Mouse (Mus musculus) limb, embryonic 10.5 days (tissue): ENCODE measurements around the gene Ndufb8. TPM values are rescaled to one million over a fixed set of nuclear protein-coding genes. Genes with fewer than 3 reads are reported as not detected.

Experiments
- DNase-seq: peaks from one replicate; pipeline ENCODE4 v3.0.0-alpha.2; 2017; ENCODE audit warnings: low spot score
- H3K27ac ChIP-seq: fragments of 300-500 bp; sonication (generic); 2 replicates; pipeline ENCODE4 v1.5.1; 2016; ENCODE audit warnings: mild to moderate bottlenecking
- H3K27me3 ChIP-seq: fragments of 300-500 bp; sonication (generic); 2 replicates; pipeline ENCODE4 v1.6.1; 2016; ENCODE audit warnings: low read depth, mild to moderate bottlenecking; ENCODE audit not compliant: poor library complexity, severe bottlenecking
- H3K36me3 ChIP-seq: fragments of 300-500 bp; sonication (generic); 2 replicates; pipeline ENCODE4 v1.6.1; 2016; ENCODE audit warnings: mild to moderate bottlenecking, moderate library complexity
- H3K4me1 ChIP-seq: fragments of 300-500 bp; sonication (generic); 2 replicates; pipeline ENCODE4 v1.6.1; 2016
- H3K4me3 ChIP-seq: fragments of 300-500 bp; sonication (generic); 2 replicates; pipeline ENCODE4 v1.5.1; 2016; ENCODE audit warnings: mild to moderate bottlenecking, moderate library complexity
- H3K9me3 ChIP-seq: fragments of 300-500 bp; sonication (generic); replicated peaks from 2 replicates; pipeline ENCODE4 v1.6.1; 2016; ENCODE audit warnings: mild to moderate bottlenecking
- WGBS: fragments of 180-500 bp; shearing (Covaris S2); methylation state at CpG from one replicate; pipeline ENCODE4 v1.1.7; 2016; 5-methylcytosine and 5-hydroxymethylcytosine counted together
- polyA plus RNA-seq: library from polyadenylated mRNA; unstranded; fragments of >200 nt; fragmentation: Nextera tagmentation; extraction: Ambion mirVana; gene quantifications from 2 replicates; pipeline ENCODE4 v1.2.1, GENCODE M21; 2016

The Ndufb8 gene
- polyA plus RNA-seq, 1 experiment from 2014 or later: 664 TPM

GRCm38 (mm10) chr19:44500240-44500639 lies 55.0 kb downstream of the Ndufb8 start:
- no peak overlapping the region for H3K27ac ChIP-seq
- peaks cover 10% of the 10 kb centered on the region; the same call in 1 of the 2 replicates for H3K4me1 ChIP-seq
- H3K27me3 ChIP-seq: peaks cover 24% of the 10 kb centered on the region
- H3K9me3 ChIP-seq: no peaks in the 10 kb centered on the region
- no peak for DNase-seq
- WGBS: 60% methylated on average over 5 of the region's 5 CpGs
- no peak overlapping the region for H3K4me3 ChIP-seq
- H3K36me3 ChIP-seq: no peaks in the 10 kb centered on the region

DNA sequence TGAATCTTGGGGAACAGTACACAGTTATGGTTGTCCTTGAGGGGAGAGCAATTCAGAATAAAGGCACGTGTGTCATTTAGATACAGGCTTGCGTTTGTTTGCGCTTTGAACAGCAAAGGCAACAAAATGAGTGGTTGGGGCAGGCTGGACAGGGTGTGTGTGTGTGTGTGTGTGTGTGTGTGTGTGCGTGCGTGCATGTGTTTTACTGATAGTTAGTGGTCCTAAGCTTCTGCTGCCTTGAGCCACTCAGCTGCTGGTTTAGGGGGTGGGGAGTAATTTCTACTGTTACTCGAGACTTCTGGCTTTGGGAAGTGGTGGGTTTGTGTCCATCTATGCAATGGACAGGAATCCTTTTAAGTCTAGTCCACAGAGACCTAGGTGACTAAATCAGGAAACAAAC lies 56.3 kb downstream of the Ndufb8 start:
- Histone ChIP-seq H3K4me3 (no peak overlapping the region), H3K9me3 (no peaks in the 10 kb centered on the region), H3K27ac (no peak overlapping the region), H3K36me3 (no peaks in the 10 kb centered on the region), H3K4me1 (peaks cover 10% of the 10 kb centered on the region; the same call in 1 of the 2 replicates), H3K27me3 (peaks cover 16% of the 10 kb centered on the region)
- WGBS: 55% methylated on average over 6 of the region's 6 CpGs
- no peak for DNase-seq

Other genes with a start within 250 kb of the Ndufb8 start
- 0.08 and 0.11 TPM in 2 replicates for gene Scd4, start 222.3 kb downstream of the Ndufb8 start, polyA plus RNA-seq
- gene Scd1, start 147.6 kb downstream of the Ndufb8 start, polyA plus RNA-seq: 15.9 and 16.6 TPM in 2 replicates
- gene Wnt8b, start 62.0 kb downstream of the Ndufb8 start, polyA plus RNA-seq: not detected in 2 replicates
- gene Sec31b, start 9.6 kb downstream of the Ndufb8 start, polyA plus RNA-seq: 0.44 and 1.1 TPM in 2 replicates
- gene Gm20538, start 2.6 kb downstream of the Ndufb8 start, polyA plus RNA-seq: not detected in 2 replicates
- 51.2 and 54.6 TPM in 2 replicates for gene Hif1an, start 7.4 kb upstream of the Ndufb8 start, polyA plus RNA-seq
- 0.05 and 0.20 TPM in 2 replicates for gene Pax2, start 200.6 kb upstream of the Ndufb8 start, polyA plus RNA-seq